Mouse (Mus musculus) CD4-positive, CD25-positive, alpha-beta regulatory T cell, adult 4 months (primary cell): ENCODE measurements around the gene Dsel. TPM values are rescaled to one million over a fixed set of nuclear protein-coding genes. Genes with fewer than 3 reads are reported as not detected.
A peak's percentile ranks its signal among the peaks of the same experiment; 100 is the strongest.

ENCODE experiments used
- ATAC-seq: one replicate; pipeline ENCODE4 v1.8.0; 2017
- polyA plus RNA-seq, 2 experiments: library from polyadenylated mRNA; unstranded; fragments of 100-300 nt; shearing (Covaris generic); gene quantifications; one replicate each; pipeline ENCODE4 v1.2.1; 2017

Dsel gene
- polyA plus RNA-seq, result 1 to 10 TPM; 1.7 to 1.8 TPM

DNA sequence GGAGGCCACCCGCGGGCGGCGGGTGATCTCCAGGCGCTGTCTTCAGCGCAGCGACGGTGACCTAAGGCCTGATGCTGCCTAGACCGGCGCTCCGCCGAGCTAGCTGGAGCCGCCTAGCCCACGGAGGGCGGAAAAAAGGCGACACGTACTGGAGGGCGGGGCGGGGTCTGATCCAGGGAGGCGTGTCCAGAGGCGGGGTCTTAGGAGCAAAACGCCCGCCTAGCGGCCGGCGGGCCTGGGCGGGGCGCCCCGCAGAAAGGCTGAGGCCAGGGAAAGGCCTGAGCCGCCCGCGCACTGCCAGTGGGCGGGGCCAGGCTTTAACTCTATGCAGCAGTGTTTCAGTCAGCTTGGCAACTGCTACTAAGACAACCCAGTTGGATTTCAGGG lies at the start of gene Dsel:
Dsel (minus strand) TSS at position 140 of the 387 bp plus-strand sequence.
- peak; percentile 85 for ATAC-seq

DNA sequence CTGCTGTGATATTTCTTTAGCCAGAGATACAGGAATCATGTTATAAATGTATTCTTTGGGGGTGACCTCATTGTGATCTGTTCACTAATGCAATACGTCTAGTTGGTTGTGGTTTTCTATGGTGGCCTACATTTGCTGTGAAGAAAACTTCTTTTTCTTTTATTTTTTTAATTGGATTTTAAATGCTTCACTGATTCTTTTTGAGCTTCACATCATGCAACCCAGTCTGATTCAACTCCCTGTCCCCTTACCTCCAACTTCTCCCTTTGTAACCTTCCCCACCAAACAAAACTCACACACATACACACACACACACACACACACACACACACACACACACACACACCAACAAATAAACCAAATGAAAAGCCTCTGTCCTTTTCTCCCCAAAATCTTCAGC lies 46.7 kb upstream of the Dsel start:
- no peak for ATAC-seq

DNA sequence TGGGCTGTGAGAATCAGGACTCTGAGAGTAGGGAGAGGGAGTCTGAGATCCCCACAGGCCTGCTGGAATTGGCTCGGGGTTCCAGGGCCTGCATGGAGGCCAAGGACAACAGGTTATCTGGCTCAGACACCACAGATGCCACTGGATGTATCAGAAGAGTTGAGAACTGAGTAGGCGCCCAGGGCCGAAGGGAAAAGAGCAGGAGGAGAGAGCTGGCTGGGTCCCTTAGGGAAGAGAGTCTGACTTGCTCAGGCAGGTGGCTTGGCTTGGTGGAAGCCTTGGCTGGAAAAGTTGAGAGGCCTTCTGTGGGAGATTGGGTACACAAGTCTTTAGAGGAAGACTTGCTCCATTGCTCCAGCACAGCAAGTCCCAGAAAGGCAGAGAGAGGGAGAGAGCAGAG lies 18.6 kb upstream of the Dsel start:
- ATAC-seq, result no peak

GRCm38 (mm10) chr1:111875784-111876183 lies 11.1 kb upstream of the Dsel start:
- ATAC-seq, result no peak

- no peak for ATAC-seq
These were observed 8.5 kb upstream of the Dsel start for GRCm38 (mm10) chr1:111873196-111873595.

- no peak for ATAC-seq
These were observed 749 bp upstream of the Dsel start for GRCm38 (mm10) chr1:111865467-111865866.

DNA sequence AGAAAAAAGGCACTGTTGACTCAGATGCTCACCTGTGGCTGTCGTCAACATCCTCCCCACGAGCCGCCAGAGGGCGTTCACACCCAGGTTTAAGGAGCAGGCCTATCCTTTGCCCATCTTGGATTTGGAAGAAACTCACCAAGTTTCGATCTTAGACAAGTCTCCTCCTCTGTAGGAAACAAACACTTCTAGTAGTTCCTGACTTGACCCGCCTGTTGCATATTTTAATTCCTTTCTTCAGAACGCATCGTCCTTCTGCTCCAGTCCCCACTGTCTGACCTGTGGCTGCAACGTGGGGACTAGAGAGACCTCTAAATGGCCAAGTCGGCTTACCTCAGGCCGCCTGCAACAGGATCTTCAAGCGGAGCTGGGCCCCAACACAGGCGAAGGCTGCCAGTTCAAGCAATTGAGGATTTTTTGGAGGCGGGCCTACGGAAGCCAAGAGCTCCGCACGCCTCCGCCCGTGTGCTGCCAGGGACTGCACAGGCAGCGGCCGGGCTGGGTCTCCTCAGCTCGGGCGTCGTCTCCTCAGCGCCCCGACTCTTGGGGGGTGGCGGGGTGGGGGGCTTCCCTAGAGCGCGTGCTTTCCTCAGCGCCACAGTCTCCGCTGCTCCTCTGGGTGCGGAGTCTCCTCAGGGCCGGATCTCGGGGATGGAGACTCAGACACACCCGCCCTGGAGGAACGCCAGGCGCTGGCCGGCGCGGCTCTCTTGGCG lies 497 bp downstream of the Dsel start:
- ATAC-seq, result peak; percentile 60

DNA sequence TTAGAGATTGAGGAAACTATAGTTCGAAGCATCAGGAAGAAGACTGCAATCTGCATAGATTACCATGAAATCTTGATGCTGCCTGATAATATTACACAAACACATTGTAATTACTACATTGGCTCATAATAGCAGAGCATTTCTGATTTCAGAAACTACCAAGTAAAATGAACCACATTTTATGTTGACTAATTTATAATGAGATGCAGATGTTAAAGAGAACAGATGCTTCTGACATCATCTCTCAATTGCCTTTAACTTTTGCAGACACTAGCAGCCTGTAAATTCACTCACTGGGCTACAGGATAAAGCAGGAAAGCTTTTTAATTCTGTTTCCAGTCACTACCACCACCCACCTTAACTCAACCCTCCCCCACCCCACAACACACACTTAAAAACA lies 6.9 kb downstream of the Dsel start:
- ATAC-seq, result no peak

DNA sequence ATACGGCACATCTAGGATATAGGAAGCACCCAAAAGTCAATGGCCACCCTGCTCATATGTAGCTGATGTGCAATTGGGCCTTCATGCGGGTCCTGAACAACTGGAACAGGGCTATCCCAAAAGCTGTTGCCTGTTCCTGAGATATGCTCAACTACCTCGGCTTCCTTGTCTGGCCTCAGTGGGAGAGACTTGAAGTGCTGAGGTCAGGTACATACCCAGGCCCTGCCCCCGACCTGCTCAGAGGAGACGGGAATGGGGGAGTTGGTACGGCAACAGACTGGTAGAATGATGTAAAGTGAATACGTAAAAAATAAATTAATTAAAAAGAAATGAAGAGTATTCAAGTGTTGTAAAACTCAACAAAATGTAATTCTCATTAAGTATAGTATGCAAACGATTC lies 12.3 kb downstream of the Dsel start:
- ATAC-seq, result no peak

- no peak for ATAC-seq
These were observed 31.0 kb downstream of the Dsel start for GRCm38 (mm10) chr1:111833583-111834225.
